Mouse (Mus musculus): Measurements from ENCODE around the gene Xlr4a.
"Not testable (repeated sequence)": the region's sequence is repeated elsewhere in the genome, so short reads cannot be mapped to it uniquely, and the experiment has no call there.

- not testable (repeated sequence) for TF ChIP-seq CTCF, POLR2A (IDR thresholded peaks at IDR 0.05; ENCODE audit: insufficient read depth, low read depth, low read length)
These were observed 40.9 kb upstream of the Xlr4a start for GRCm38 (mm10) chrX:73122859-73123829.
